Mouse (Mus musculus) CD4-positive, CD25-positive, alpha-beta regulatory T cell, adult 4 months (primary cell): ENCODE data around the gene Slc16a4. TPM values are rescaled to one million over a fixed set of nuclear protein-coding genes. Genes with fewer than 3 reads are reported as not detected.
"Not testable (repeated sequence)": the region's sequence is repeated elsewhere in the genome, so short reads cannot be mapped to it uniquely, and the experiment has no call there.

Experiments used
- ATAC-seq: one replicate; pipeline ENCODE4 v1.8.0; 2017
- polyA plus RNA-seq, 2 experiments: library from polyadenylated mRNA; unstranded; fragments of 100-300 nt; shearing (Covaris generic); gene quantifications; one replicate each; pipeline ENCODE4 v1.2.1; 2017

Gene Slc16a4
- polyA plus RNA-seq, 2 experiments from 2014 or later, result 1.5 to 1.9 TPM

GRCm38 (mm10) chr3:107296917-107297316 lies 5.9 kb downstream of the Slc16a4 start:
- not testable (repeated sequence) for ATAC-seq

DNA sequence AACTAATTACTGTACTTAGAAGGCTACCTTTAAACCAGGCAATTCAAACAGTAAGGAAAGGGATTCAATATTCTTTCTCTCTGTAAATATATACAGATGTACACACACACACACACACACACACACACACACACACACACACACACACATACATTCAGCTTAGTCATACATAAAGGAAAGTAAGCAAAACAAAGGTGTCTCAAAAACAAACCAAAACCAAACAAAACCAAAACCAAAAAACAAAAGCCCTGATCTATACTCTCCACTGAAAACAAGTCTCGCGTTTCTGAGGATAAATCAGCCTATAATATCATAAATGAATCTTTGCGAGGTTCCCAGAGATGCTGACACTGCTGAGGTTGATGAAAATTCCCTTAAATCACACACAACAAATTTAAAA lies 26.3 kb downstream of the Slc16a4 start:
- peak; percentile 51 for ATAC-seq

DNA sequence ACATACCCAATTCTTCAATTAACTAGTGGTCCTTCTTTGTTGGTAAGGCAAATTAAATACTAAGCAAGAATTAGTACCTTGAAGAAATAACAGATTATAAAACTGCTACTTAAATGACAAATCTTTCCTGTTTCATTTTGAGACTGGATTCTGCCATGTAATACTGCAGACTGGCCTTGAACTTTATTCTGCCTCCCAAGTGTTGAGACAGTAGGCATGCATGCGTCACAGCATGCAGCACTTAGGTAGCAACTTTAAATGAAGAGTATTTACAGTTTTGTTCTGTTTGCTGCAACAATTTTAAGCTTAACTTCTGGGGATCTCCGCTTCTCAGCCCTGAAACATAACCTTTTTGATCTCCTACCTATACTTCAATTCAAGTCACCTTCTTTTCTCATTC lies 30.1 kb downstream of the Slc16a4 start:
- no peak for ATAC-seq

DNA sequence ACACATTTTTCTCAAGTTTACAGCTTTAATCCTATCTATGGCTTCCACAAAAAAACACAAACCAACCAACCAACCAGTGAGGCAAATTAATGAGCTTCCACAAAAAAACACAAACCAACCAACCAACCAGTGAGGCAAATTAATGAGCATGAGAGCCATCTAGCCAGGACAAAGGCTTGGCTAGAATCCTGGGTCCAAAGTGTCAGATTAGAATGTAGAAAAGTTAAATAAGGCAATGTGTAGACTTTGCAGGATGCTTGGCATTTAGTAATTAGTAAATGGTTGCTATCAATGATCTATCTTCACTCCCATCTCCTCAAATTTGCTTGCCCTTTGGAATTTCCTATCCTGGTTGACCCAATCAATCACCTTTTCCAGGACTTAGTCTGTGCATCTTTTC lies 30.7 kb downstream of the Slc16a4 start:
- ATAC-seq, result no peak

DNA sequence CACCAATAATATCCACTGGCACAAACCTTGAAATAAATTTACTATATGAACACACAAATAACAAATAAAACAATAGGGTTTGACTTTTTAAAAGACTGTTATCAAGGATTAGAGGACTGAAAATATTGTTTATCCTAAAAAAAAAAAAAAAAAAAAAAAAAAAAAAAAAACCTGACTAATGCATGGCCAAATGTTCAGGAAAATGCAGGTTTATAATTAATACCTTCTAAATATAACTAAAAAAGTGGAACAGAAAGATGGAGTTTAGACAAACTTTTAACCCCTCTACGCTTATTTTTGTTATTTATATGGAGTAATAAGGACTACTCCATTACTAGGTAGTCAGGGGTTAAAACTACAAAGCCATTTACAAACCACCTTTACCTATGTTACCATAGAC lies 35.4 kb downstream of the Slc16a4 start:
- no peak for ATAC-seq

DNA sequence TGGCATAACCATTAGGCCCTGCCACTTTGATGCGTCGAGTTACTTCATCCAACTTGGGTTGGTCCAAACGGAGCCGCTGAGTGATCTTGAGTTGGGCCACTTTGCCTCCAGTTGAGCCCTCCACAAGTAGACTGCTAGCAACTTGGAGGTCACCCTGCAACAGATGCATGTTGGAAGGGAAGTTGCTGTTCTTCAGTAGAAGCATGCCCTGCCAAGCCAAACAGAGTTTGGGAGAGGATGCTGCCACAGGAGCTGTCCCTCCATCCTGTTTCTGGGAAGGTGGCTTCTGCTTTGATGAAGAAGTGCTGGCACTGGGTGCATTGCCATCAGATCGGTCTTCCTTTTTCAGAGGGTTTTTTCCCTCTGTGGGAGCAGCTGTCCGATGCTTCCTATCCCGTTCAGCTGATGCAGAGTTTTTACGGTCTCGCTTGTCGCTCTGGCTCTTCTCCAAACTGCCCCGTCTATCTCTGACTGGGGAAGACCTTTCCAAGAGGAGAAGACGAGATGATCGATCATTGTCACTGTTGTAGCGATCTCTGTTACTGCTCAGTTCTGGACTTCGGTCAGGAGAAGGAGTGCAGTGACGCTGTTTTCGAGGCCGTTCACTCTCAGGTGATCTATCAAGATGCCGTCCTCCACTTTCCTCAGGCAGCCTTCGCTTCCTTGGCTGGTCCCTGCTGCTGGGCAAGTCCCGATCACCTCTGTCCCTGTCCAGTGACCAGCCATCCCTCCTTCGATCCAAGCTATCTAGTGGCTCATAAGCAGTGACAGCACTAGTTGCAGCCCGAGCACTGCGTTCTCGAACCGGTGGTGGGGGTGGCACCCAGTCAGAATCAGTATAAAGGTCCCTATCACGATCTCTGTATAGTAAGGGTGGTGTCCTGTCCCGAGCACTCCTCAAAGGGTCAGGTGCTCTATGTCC lies 39.7 kb downstream of the Slc16a4 start:
- no peak for ATAC-seq

DNA sequence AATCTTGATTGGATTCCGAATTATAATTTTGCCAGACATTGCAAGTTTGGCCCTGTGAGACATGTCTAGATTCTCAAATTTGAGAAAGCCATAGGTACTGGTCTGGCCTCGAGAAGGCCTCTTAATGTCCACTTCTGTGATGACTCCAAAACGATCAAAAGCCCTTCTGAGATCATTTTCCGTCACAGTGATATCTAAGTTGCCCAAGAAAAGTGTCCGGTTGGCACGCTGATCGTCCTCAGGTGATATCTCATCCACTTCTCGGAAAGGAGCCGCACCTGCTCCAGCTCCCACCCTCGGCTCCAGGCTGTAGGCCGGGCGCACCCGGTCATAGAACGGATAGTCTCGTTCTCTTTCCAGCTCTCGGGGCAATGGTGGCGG lies 40.7 kb downstream of the Slc16a4 start:
- no peak for ATAC-seq

- no peak for ATAC-seq
Observed at GRCm38 (mm10) chr3:107332127-107332959, 41.3 kb downstream of the Slc16a4 start.

DNA sequence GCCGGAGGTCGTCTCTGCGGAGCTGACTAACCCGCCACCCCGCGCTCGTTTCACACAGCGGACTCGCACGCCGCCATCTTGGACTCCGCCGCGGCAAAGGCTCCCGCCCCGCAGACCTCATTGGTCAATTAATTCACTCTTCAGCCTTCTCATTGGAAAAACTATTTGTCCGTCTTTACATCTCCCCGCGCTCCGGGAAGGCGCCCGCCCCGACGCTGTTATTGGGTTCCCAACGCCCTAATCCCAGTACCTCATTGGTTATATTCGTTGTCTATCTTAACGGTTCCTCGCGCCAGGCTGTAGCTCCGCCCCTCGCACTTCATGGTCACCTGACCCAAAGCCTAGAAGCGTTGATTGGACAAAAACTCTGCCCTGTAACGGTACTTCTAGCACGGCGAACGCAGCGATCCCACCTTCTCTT lies 41.9 kb downstream of the Slc16a4 start:
- peak; percentile 87 for ATAC-seq

DNA sequence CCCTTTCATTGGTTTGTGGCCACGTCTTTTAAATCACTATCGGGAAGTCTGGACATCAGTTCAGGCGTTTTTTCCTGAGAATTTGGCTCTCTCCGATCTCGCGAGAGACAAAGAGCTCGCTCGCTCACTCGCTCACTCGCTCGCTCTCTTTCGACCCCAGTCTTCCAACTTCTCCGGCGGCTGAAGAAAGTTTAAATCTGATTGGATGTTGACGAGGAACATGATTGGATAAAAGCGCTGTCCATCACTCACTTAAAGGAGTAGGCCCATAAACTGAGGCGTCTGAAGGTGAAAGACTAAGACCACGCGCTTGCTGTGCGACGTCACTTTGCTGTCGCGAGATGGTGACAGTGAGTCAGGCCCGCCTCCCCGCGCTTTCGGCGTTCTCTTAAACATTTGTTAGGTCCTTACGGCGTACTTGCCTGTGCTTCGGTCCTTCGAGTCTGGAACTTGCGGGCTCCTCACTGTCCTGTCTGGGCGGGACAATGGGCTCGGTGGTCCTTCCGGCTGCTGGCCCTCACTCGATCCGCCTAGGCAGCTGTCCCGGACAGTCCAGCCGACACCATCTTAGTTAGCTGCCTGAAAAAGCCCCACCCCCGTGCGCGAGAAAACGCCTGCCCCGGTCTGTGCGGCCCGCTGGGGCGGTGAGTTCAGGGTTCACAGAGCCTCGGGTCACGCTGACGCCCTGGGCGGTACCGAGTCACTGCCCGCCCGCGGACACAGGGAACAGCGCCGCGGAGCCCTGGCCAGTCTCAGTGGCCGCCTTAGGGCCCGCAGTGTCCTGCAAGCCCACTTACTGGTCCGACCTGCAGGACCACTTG lies 42.6 kb downstream of the Slc16a4 start, which contains the start of gene Rbm15:
Gene Rbm15, minus strand, starts transcription at position 293 of the 821 bp plus-strand sequence.
- peak; percentile 80 for ATAC-seq

DNA sequence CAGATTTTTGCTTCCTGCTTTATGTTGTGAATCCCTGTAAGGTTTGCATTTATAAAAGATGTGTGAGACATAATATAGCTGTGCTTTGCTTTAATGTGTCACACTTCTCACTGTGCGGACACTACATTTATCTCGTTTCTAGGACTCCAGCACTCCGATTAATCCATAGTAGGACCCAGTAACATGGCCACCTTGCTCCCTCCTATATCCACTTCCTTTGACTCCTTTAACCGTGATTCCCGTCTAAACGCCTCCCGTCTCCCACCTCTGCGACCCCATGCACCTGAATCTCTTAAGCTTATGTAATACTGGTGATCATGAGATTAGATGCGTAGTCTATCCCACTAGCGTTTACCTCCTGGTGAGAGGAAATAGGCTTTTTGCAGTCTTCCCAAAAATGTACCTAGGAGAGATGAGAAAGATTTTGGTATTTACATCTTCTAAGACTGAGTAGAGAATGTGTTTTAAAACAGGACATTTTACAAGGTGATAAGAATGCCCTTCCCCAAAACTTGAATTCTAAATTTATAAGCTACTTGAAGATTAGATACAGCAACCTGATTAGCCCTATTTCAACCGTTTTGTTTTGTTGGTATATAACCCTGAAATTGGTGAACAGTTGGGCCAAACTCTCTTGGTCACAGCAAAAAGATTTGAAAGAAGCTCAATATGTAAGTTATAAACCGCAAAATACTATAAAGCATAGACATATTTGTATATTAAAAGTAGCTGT lies 43.3 kb downstream of the Slc16a4 start:
- ATAC-seq, result no peak

DNA sequence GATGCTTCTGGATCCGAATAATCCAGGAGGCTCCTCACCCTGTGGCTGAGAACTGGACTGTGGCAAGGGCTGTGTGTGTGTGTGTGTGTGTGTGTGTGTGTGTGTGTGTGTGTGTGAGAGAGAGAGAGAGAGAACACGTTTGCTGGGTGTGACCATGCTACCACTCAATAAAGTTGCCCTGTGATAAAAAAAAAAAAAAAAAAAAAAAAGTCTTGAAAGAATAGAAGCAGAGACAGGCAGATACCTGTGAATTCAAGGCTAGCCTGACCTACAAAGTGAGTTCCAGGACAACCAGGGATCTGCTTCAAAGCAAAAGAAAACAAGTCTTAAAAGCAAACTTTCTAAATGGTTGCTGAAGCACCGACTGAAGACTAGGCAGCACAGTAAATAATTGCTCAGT lies 52.9 kb downstream of the Slc16a4 start:
- no peak for ATAC-seq

GRCm38 (mm10) chr3:107345033-107345725 lies 54.1 kb downstream of the Slc16a4 start:
- ATAC-seq, result no peak

GRCm38 (mm10) chr3:107349006-107349405 lies 58.0 kb downstream of the Slc16a4 start:
- ATAC-seq, result no peak

GRCm38 (mm10) chr3:107351706-107352105 lies 60.7 kb downstream of the Slc16a4 start:
- ATAC-seq, result no peak

- ATAC-seq, result no peak
Observed at GRCm38 (mm10) chr3:107355618-107356260, 64.7 kb downstream of the Slc16a4 start.

- ATAC-seq, result peak; percentile 91
Observed at GRCm38 (mm10) chr3:107356964-107357441, 66.0 kb downstream of the Slc16a4 start.

- no peak for ATAC-seq
Observed at GRCm38 (mm10) chr3:107357700-107358234, 66.7 kb downstream of the Slc16a4 start.

DNA sequence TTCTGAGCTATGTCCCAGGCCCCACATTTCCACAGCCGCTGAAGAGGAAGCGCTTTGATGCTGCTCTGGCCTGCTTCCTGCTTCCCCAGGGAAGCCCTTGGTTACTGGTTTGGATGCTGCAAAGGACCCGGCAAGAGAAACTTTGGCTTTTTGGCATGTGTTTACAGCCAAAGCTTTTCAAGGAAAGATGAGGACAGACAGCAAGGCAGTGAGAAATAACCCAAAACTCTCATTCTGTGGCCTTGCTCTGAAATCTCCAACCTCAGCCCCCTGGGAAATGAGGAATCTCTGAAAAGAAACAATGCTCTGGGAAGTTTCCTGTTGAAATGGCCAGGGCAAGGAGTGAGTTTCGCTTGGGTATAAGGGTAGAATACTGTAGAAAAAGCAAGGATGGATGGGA lies 69.3 kb downstream of the Slc16a4 start:
- ATAC-seq, result no peak
